Mouse (Mus musculus) CH12.LX (cell line): ENCODE results near the gene Tbc1d15. TPM values are rescaled to one million over a fixed set of nuclear protein-coding genes. Genes with fewer than 3 reads are reported as not detected.

Experiments
- DNase-seq: peaks from one replicate; pipeline ENCODE4 v3.0.0-alpha.2; 2013; ENCODE audit errors: extremely low read depth
- H3K27ac ChIP-seq: 2 replicates; pipeline ENCODE4 v1.5.1; 2012; ENCODE audit warnings: low read depth, mild to moderate bottlenecking, control low read depth, moderate library complexity; ENCODE audit not compliant: insufficient read depth
- H3K27me3 ChIP-seq: replicated peaks from 2 replicates; pipeline ENCODE3; 2012; ENCODE audit warnings: inconsistent platforms
- H3K36me3 ChIP-seq, 2 experiments: replicated peaks in 1 of 2; 2 replicates each; pipeline versions ENCODE3 to v1.6.1; 2012; ENCODE audit warnings: inconsistent platforms in 1 of 2, low read length in 1 of 2, mild to moderate bottlenecking in 1 of 2, mixed read lengths in 1 of 2, moderate library complexity in 1 of 2; ENCODE audit not compliant: control insufficient read depth in 1 of 2, insufficient read depth in 1 of 2
- H3K4me1 ChIP-seq, 2 experiments: 2 replicates each; pipeline ENCODE4 v1.6.1; 2012; ENCODE audit warnings: inconsistent platforms in 1 of 2, moderate library complexity in 1 of 2; ENCODE audit not compliant: insufficient read depth in 2 of 2, control insufficient read depth in 1 of 2
- H3K4me2 ChIP-seq: 2 replicates; pipeline ENCODE4 v1.6.1; 2012; ENCODE audit warnings: low read depth, mild to moderate bottlenecking, control low read depth; ENCODE audit not compliant: poor library complexity, insufficient read depth, severe bottlenecking
- H3K4me3 ChIP-seq, 3 experiments: fragments of 150-350 bp in 1 of 3; sonication (generic) in 1 of 3; replicated peaks in 1 of 3; 2 replicates each; pipeline versions ENCODE3 to v1.5.1; 2011 to 2012; ENCODE audit warnings: low read depth in 2 of 3, low read length in 2 of 3, mild to moderate bottlenecking in 2 of 3, moderate library complexity in 2 of 3, control low read depth in 1 of 3, improper control_type of control experiment in 1 of 3, inconsistent platforms in 1 of 3, mixed read lengths in 1 of 3; ENCODE audit not compliant: poor library complexity in 1 of 3
- H3K79me2 ChIP-seq: replicated peaks from 2 replicates; pipeline ENCODE4 v1.6.1; 2012; ENCODE audit warnings: mild to moderate bottlenecking, moderate library complexity; ENCODE audit not compliant: control insufficient read depth, poor library complexity, insufficient read depth, severe bottlenecking; ENCODE audit errors: extremely low read depth
- H3K9ac ChIP-seq: 2 replicates; pipeline ENCODE4 v1.6.1; 2012; ENCODE audit warnings: low read depth, mild to moderate bottlenecking, control low read depth, moderate library complexity; ENCODE audit not compliant: insufficient read depth
- H3K9me3 ChIP-seq: replicated peaks from 2 replicates; pipeline ENCODE3; 2012; ENCODE audit warnings: low read length, inconsistent platforms, mixed read lengths
- BHLHE40 ChIP-seq: IDR thresholded peaks from 2 replicates; pipeline ENCODE4 v1.6.1; 2011; ENCODE audit warnings: mild to moderate bottlenecking, low read depth, low read length, improper control_type of control experiment
- CHD1 ChIP-seq: IDR thresholded peaks from 2 replicates; pipeline ENCODE4 v1.6.1; 2012; ENCODE audit warnings: low read depth, low read length, improper control_type of control experiment, inconsistent platforms
- CHD2 ChIP-seq: IDR thresholded peaks from 2 replicates; pipeline ENCODE4 v1.6.1; 2011; ENCODE audit warnings: low read length, improper control_type of control experiment
- CTCF ChIP-seq, 2 experiments: IDR thresholded peaks in 1 of 2; conservative IDR thresholded peaks in 1 of 2; 2 replicates each; pipeline ENCODE4 v1.5.1; 2011 to 2012; ENCODE audit warnings: low read depth in 2 of 2, low read length in 2 of 2, improper control_type of control experiment in 1 of 2, inconsistent platforms in 1 of 2, mild to moderate bottlenecking in 1 of 2, moderate library complexity in 1 of 2
- E2F4 ChIP-seq: IDR thresholded peaks from 2 replicates; pipeline ENCODE4 v1.6.1; 2011; ENCODE audit warnings: low read depth, low read length, improper control_type of control experiment; ENCODE audit not compliant: insufficient replicate concordance
- ELF1 ChIP-seq: IDR thresholded peaks from 2 replicates; pipeline ENCODE4 v1.6.1; 2014; ENCODE audit warnings: low read depth, mild to moderate bottlenecking, inconsistent platforms, low read length, improper control_type of control experiment
- EP300 ChIP-seq: IDR thresholded peaks from 2 replicates; pipeline ENCODE4 v1.6.1; 2011; ENCODE audit warnings: low read length, improper control_type of control experiment
- ETS1 ChIP-seq: conservative IDR thresholded peaks from 2 replicates; pipeline ENCODE4 v1.6.1; 2012; ENCODE audit warnings: low read depth, mild to moderate bottlenecking, inconsistent platforms, low read length, improper control_type of control experiment, moderate library complexity
- GABPA ChIP-seq: IDR thresholded peaks from 2 replicates; pipeline ENCODE4 v1.6.1; 2012; ENCODE audit warnings: low read depth, low read length, improper control_type of control experiment, inconsistent platforms; ENCODE audit not compliant: insufficient replicate concordance
- IRF4 ChIP-seq: IDR thresholded peaks from 2 replicates; pipeline ENCODE4 v1.6.1; 2014; ENCODE audit warnings: low read depth, mild to moderate bottlenecking, inconsistent platforms, low read length, improper control_type of control experiment
- JUN ChIP-seq: IDR thresholded peaks from 2 replicates; pipeline ENCODE4 v1.6.1; 2011; ENCODE audit warnings: low read depth, mild to moderate bottlenecking, low read length, improper control_type of control experiment, moderate library complexity; ENCODE audit not compliant: insufficient read depth
- JUND ChIP-seq: conservative IDR thresholded peaks from 2 replicates; pipeline ENCODE4 v1.6.1; 2011; ENCODE audit warnings: low read depth, low read length, improper control_type of control experiment
- KAT2A ChIP-seq: IDR thresholded peaks from 2 replicates; pipeline ENCODE4 v1.6.1; 2012; ENCODE audit warnings: low read length, improper control_type of control experiment, inconsistent platforms; ENCODE audit not compliant: insufficient replicate concordance
- MAFK ChIP-seq: IDR thresholded peaks from 2 replicates; pipeline ENCODE4 v1.6.1; 2011; ENCODE audit warnings: low read length, improper control_type of control experiment; ENCODE audit not compliant: insufficient replicate concordance
- MAX ChIP-seq: IDR thresholded peaks from 2 replicates; pipeline ENCODE4 v1.6.1; 2011; ENCODE audit warnings: low read length, improper control_type of control experiment
- MAZ ChIP-seq: IDR thresholded peaks from 2 replicates; pipeline ENCODE4 v1.6.1; 2012; ENCODE audit warnings: low read depth, mild to moderate bottlenecking, inconsistent platforms, low read length, improper control_type of control experiment, moderate library complexity
- MXI1 ChIP-seq: IDR thresholded peaks from 2 replicates; pipeline ENCODE4 v1.6.1; 2011; ENCODE audit warnings: mild to moderate bottlenecking, low read depth, low read length, improper control_type of control experiment
- MYC ChIP-seq: IDR thresholded peaks from 2 replicates; pipeline ENCODE4 v1.6.1; 2011; ENCODE audit warnings: low read depth, mild to moderate bottlenecking, improper control_type of control experiment, low read length
- NELFE ChIP-seq: IDR thresholded peaks from 2 replicates; pipeline ENCODE4 v1.6.1; 2011; ENCODE audit warnings: low read depth, low read length, improper control_type of control experiment
- NRF1 ChIP-seq: IDR thresholded peaks from 2 replicates; pipeline ENCODE4 v1.6.1; 2014; ENCODE audit warnings: low read depth, mild to moderate bottlenecking, inconsistent platforms, low read length, improper control_type of control experiment, moderate library complexity
- PAX5 ChIP-seq: IDR thresholded peaks from 2 replicates; pipeline ENCODE4 v1.6.1; 2012; ENCODE audit warnings: low read length, inconsistent platforms, mixed read lengths
- POLR2A ChIP-seq: IDR thresholded peaks from 2 replicates; pipeline ENCODE4 v1.6.1; 2011; ENCODE audit warnings: low read depth, mild to moderate bottlenecking, improper control_type of control experiment, low read length
- POLR2AphosphoS2 ChIP-seq: IDR thresholded peaks from 2 replicates; pipeline ENCODE4 v1.6.1; 2011; ENCODE audit warnings: low read depth, low read length, improper control_type of control experiment
- RAD21 ChIP-seq: IDR thresholded peaks from 2 replicates; pipeline ENCODE4 v1.6.1; 2011; ENCODE audit warnings: low read depth, mild to moderate bottlenecking, low read length, improper control_type of control experiment, moderate library complexity
- RCOR1 ChIP-seq: conservative IDR thresholded peaks from 2 replicates; pipeline ENCODE4 v1.6.1; 2012; ENCODE audit warnings: low read depth, mild to moderate bottlenecking, inconsistent platforms, low read length, improper control_type of control experiment
- SMC3 ChIP-seq: IDR thresholded peaks from 2 replicates; pipeline ENCODE4 v1.6.1; 2011; ENCODE audit warnings: low read depth, low read length, improper control_type of control experiment
- TBP ChIP-seq: conservative IDR thresholded peaks from 2 replicates; pipeline ENCODE4 v1.6.1; 2011; ENCODE audit warnings: low read depth, low read length, improper control_type of control experiment
- TCF12 ChIP-seq: IDR thresholded peaks from 2 replicates; pipeline ENCODE4 v1.6.1; 2014; ENCODE audit warnings: low read depth, mild to moderate bottlenecking, inconsistent platforms, low read length, improper control_type of control experiment
- USF1 ChIP-seq: IDR thresholded peaks from 2 replicates; pipeline ENCODE4 v1.6.1; 2014; ENCODE audit warnings: low read depth, mild to moderate bottlenecking, inconsistent platforms, low read length, improper control_type of control experiment
- USF2 ChIP-seq: conservative IDR thresholded peaks from 2 replicates; pipeline ENCODE4 v1.6.1; 2011; ENCODE audit warnings: low read depth, low read length, improper control_type of control experiment
- ZKSCAN1 ChIP-seq: IDR thresholded peaks from 2 replicates; pipeline ENCODE4 v1.6.1; 2012; ENCODE audit warnings: low read depth, inconsistent platforms, low read length, improper control_type of control experiment, borderline replicate concordance
- ZMIZ1 ChIP-seq: IDR thresholded peaks from 2 replicates; pipeline ENCODE4 v1.6.1; 2012; ENCODE audit warnings: low read depth, mild to moderate bottlenecking, inconsistent platforms, low read length, improper control_type of control experiment
- ZNF384 ChIP-seq: IDR thresholded peaks from 2 replicates; pipeline ENCODE4 v1.6.1; 2012; ENCODE audit warnings: low read depth, low read length, improper control_type of control experiment, inconsistent platforms
- dilution Hi-C: fragments of 300-500 bp; cut with MboI; formaldehyde crosslinking; loops from 2 replicates; pipeline ENCODE4 v1.14.3; 2020; ENCODE audit warnings: low sequenced_read_pairs; ENCODE audit not compliant: extremely low pct_unique_long_range_greater_than_20kb, extremely low pct_ligation_motif_present
- in situ Hi-C: fragments of 300-500 bp; cut with MboI; formaldehyde crosslinking; loops from 3 replicates; pipeline ENCODE4 v1.14.3; 2019; ENCODE audit warnings: low sequenced_read_pairs, low pct_ligation_motif_present, low pct_unique_long_range_greater_than_20kb, mixed read lengths
- polyA plus RNA-seq: library from polyadenylated mRNA; unstranded; fragments of >175 nt; gene quantifications from 2 replicates; pipeline ENCODE4 v1.2.1, GENCODE M21; 2012; ENCODE audit warnings: low read depth; ENCODE audit not compliant: insufficient read length
- total RNA-seq, 2 experiments: library from RNA; depleted of rRNA; stranded (reverse); fragments of 300-350 nt in 1 of 2; fragments of >200 nt in 1 of 2; gene quantifications; 2 replicates each; pipeline ENCODE4 v1.2.3; 2012 to 2014

Tbc1d15 gene
- total and polyA plus RNA-seq, 3 experiments, result 13.4 to 59.5 (median 23.3) TPM

DNA sequence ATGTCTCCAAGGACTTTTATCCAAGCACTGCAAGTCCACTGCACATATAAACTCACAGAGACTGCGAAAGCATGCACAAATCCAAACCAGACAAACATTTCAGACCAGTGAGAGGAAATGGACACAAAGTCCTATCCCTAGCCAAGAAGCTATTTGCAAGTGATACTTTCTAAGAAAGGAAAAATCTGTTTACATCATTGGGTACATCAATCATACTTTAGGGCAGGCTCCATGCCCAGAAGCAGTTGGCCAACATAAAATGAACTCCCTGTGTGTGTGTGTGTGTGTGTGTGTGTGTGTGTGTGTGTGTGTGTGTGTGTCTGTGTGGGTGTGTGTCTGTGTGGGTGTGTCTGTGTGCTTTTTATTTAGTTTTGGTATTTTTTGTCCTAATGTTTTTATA is 63.9 kb downstream of the Tbc1d15 start:
- no peak overlapping the region for H3K9ac ChIP-seq
- dilution Hi-C loops (no loop called here), in situ Hi-C loops (no loop called here)
- TF ChIP-seq NELFE (no peak), CHD1 (no peak), IRF4 (no peak), SMC3 (no peak), ZNF384 (no peak), NRF1 (no peak), MAZ (no peak), TCF12 (no peak), KAT2A (no peak), JUN (no peak), MAFK (no peak), CHD2 (no peak), MAX (no peak), PAX5 (no peak), POLR2AphosphoS2 (no peak), RCOR1 (no peak), ELF1 (no peak)
- no peak overlapping the region for H3K4me2 ChIP-seq
- H3K4me3 ChIP-seq, result no peak overlapping the region
- H3K4me1 ChIP-seq, result peaks cover 0 to 3% of the 10 kb centered on the region in 2 experiments; a peak in 1 of 4 replicates
- peaks cover 30% of the 10 kb centered on the region for H3K27me3 ChIP-seq
- no peaks in the 10 kb centered on the region for H3K9me3 ChIP-seq
- H3K27ac ChIP-seq, result no peak overlapping the region
- no peaks in the 10 kb centered on the region for H3K79me2 ChIP-seq
- no peak for DNase-seq
- no peaks in the 10 kb centered on the region for H3K36me3 ChIP-seq

DNA sequence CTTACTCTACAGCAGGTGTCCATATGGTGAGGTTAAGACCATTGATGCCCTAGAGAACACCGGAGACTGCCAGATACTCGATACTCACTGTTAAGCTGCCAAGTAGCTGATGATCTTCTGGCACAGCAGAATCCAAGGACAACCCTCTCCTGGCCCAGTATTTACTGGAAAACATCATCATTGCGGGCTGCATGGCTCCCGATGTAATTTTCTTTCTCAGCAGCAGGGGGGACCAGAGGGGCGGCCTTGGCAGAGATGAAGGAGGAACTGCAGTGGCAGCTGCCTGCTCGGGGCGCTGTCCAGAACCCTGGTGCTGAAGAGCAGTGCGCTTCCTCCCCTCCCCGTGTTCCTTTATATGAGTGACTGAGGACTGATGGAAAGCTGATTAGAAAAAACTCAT is 66.6 kb downstream of the Tbc1d15 start, which contains the start of gene Tph2:
TSS of gene Tph2 (minus strand) at position 326 of the 400 bp plus-strand sequence.
- no peaks in the 10 kb centered on the region for H3K36me3 ChIP-seq
- H3K9ac ChIP-seq, result no peak within 1 kb of the TSS
- in situ Hi-C loops, result no loop called here
- no peaks in the 10 kb centered on the region for H3K9me3 ChIP-seq
- no peak within 1 kb of the TSS for H3K4me2 ChIP-seq
- H3K4me3 ChIP-seq, result no peak within 1 kb of the TSS
- dilution Hi-C loops, result no loop called here
- peaks cover 0 to 3% of the 10 kb centered on the region in 2 experiments; a peak in 1 of 4 replicates for H3K4me1 ChIP-seq
- H3K79me2 ChIP-seq, result no peaks in the 10 kb centered on the region
- peak; percentile 77 for DNase-seq
- H3K27me3 ChIP-seq, result peaks cover 30% of the 10 kb centered on the region
- no peak within 1 kb of the TSS for H3K27ac ChIP-seq
- TF ChIP-seq EP300, result no peak
- TF ChIP-seq MAFK, result no peak
- no peak for TF ChIP-seq TBP
- no peak for TF ChIP-seq USF2
- no peak for TF ChIP-seq TCF12
- TF ChIP-seq JUND, result no peak
- TF ChIP-seq ZMIZ1, result no peak
- no peak for TF ChIP-seq GABPA
- TF ChIP-seq JUN, result no peak
- TF ChIP-seq RAD21, result peak; percentile 73
- no peak for TF ChIP-seq CHD1
- TF ChIP-seq POLR2AphosphoS2, result no peak
- no peak for TF ChIP-seq NRF1
- peak; percentile 34; the same call in 1 of the 2 replicates for TF ChIP-seq BHLHE40
- peak; percentile 32; the same call in 1 of the 2 replicates for TF ChIP-seq MAX
- TF ChIP-seq PAX5, result no peak
- no peak for TF ChIP-seq E2F4
- peak; percentile 92 for TF ChIP-seq MXI1
- TF ChIP-seq NELFE, result no peak
- TF ChIP-seq KAT2A, result no peak
- TF ChIP-seq POLR2A, result no peak
- peak; percentile 26; the same call in 1 of the 2 replicates for TF ChIP-seq IRF4
- TF ChIP-seq MYC, result no peak
- peak; percentile 67; the same call in 1 of the 2 replicates for TF ChIP-seq ELF1
- TF ChIP-seq ETS1, result no peak
- TF ChIP-seq ZNF384, result no peak
- TF ChIP-seq ZKSCAN1, result no peak
- peak; percentile 41 to 79 for TF ChIP-seq CTCF (conservative IDR thresholded peaks at IDR 0.05 in 1 of 2, IDR thresholded peaks at IDR 0.05 in 1 of 2; ENCODE audit: low read depth in 2 of 2, low read length in 2 of 2)
- TF ChIP-seq USF1, result no peak
